In genomic region chr8:128672950-128673349, GRCm38 (mm10) we compare ENCODE assay signal across 34 mouse cellular contexts.
"Had no signal": no experiment of that assay in that cellular context is flagged by ENCODE, and none has a peak within 500 bp of the region (broad histone marks: within the 10 kb centered on the region; RNA-seq: fewer than 3 reads in every experiment).

No protein-coding gene starts in this region.

- H3K9me3 ChIP-seq: heart, embryonic 10.5 days; heart, embryonic 13.5 days; heart, embryonic 15.5 days; hindbrain, embryonic 10.5 days; hindbrain, embryonic 12.5 days; hindbrain, embryonic 13.5 days; hindbrain, embryonic 15.5 days; intestine, embryonic 15.5 days; kidney, embryonic 15.5 days had no signal

- ATAC-seq: hindbrain, embryonic 16.5 days; hindbrain, postnatal 0 days; inflammation-experienced regulatory T-cells, adult 6 months; intestine, embryonic 15.5 days; intestine, embryonic 16.5 days; intestine, postnatal 0 days had no signal

- DNase-seq: heart, postnatal 10 days; heart, postnatal 36 days; heart, postnatal 4 days; kidney, adult 11 months; kidney, adult 18-20 months; kidney, adult 2 months; kidney, adult 8-10 months; kidney, adult 9 months; kidney, postnatal 10 days; kidney, postnatal 14 days; kidney, postnatal 25 days; kidney, postnatal 36 days; kidney, postnatal 4 days; layer of hippocampus, adult 9-11 months; layer of hippocampus, postnatal 36 days had no signal

- H3K4me1 ChIP-seq: heart, embryonic 10.5 days; heart, embryonic 13.5 days; heart, embryonic 15.5 days; hindbrain, embryonic 10.5 days; hindbrain, embryonic 12.5 days; hindbrain, embryonic 13.5 days; hindbrain, embryonic 15.5 days; intestine, embryonic 15.5 days; kidney, embryonic 15.5 days had no signal

- H3K4me2 ChIP-seq: heart, embryonic 11.5 days; heart, embryonic 12.5 days; heart, embryonic 13.5 days; heart, embryonic 15.5 days; hindbrain, embryonic 12.5 days; hindbrain, embryonic 13.5 days; hindbrain, embryonic 14.5 days; hindbrain, embryonic 15.5 days; intestine, embryonic 15.5 days; kidney, embryonic 15.5 days had no signal

- H3K27ac ChIP-seq: heart, embryonic 10.5 days; heart, embryonic 13.5 days; heart, embryonic 15.5 days; hindbrain, embryonic 10.5 days; hindbrain, embryonic 12.5 days; hindbrain, embryonic 13.5 days; hindbrain, embryonic 14.5 days; hindbrain, embryonic 15.5 days; hindbrain, postnatal 0 days; intestine, embryonic 15.5 days; kidney, embryonic 15.5 days; kidney, postnatal 0 days; layer of hippocampus, adult 2 months had no signal

- H3K27me3 ChIP-seq: heart, embryonic 12.5 days; heart, embryonic 13.5 days; heart, embryonic 15.5 days; hindbrain, embryonic 12.5 days; hindbrain, embryonic 13.5 days; hindbrain, embryonic 15.5 days; intestine, embryonic 15.5 days; kidney, embryonic 15.5 days had no signal

- H3K36me3 ChIP-seq: heart, embryonic 10.5 days; heart, embryonic 12.5 days; heart, embryonic 13.5 days; heart, embryonic 15.5 days; hindbrain, embryonic 10.5 days; hindbrain, embryonic 12.5 days; hindbrain, embryonic 13.5 days; hindbrain, embryonic 15.5 days; intestine, embryonic 15.5 days; kidney, embryonic 15.5 days had no signal

- H3K9ac ChIP-seq: heart, embryonic 12.5 days; heart, embryonic 13.5 days; heart, embryonic 15.5 days; hindbrain, embryonic 12.5 days; hindbrain, embryonic 13.5 days; hindbrain, embryonic 14.5 days; hindbrain, embryonic 15.5 days; intestine, embryonic 15.5 days; kidney, embryonic 15.5 days had no signal

- H3K4me3 ChIP-seq: heart, embryonic 10.5 days; heart, embryonic 12.5 days; heart, embryonic 13.5 days; heart, embryonic 15.5 days; hindbrain, embryonic 10.5 days; hindbrain, embryonic 12.5 days; hindbrain, embryonic 13.5 days; hindbrain, embryonic 15.5 days; intestine, embryonic 15.5 days; kidney, embryonic 15.5 days; layer of hippocampus, adult 2 months had no signal
